Mouse (Mus musculus): ENCODE results near the gene Zfp652. TPM values are rescaled to one million over a fixed set of nuclear protein-coding genes. Genes with fewer than 3 reads are reported as not detected.

Gene Zfp652
- 20.4 and 21.7 TPM in 2 replicates for polyA plus RNA-seq (2012; rRNA removed)

DNA sequence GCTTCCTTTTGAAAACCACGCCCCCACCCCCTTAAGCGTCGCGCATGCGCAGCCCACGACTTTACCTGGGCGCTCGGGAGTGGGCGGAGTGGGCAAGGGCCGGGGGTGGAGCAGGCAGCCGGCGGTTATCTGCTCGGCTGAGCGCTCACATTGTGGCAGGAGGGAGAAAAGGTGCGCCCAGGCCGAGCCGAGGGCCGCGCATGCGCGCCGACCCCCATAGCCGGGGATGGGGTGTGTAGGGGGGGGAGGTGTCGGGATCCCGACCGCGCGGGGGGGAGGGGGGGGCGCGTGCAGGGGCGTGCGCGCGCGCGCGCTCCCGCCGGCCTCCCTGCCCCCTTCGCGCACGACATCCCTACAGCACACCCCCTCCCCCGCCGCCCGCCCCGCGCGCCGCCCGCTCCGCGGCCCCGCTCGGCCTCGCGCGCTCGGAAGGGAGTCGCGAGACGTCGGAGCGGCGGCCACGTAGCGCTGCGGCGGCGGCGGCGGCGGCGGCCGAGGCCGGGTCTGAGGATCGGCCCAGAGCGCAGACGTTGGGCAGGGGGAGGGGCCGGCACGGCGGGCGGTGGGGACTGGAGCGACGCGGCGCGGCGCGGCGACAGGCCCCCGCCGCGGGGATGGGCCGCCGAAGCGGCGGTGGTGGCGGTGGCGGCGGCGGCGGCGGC lies at the start of gene Zfp652:
Gene Zfp652 (plus strand): TSS at position 111 of the 662 bp plus-strand sequence.

DNA sequence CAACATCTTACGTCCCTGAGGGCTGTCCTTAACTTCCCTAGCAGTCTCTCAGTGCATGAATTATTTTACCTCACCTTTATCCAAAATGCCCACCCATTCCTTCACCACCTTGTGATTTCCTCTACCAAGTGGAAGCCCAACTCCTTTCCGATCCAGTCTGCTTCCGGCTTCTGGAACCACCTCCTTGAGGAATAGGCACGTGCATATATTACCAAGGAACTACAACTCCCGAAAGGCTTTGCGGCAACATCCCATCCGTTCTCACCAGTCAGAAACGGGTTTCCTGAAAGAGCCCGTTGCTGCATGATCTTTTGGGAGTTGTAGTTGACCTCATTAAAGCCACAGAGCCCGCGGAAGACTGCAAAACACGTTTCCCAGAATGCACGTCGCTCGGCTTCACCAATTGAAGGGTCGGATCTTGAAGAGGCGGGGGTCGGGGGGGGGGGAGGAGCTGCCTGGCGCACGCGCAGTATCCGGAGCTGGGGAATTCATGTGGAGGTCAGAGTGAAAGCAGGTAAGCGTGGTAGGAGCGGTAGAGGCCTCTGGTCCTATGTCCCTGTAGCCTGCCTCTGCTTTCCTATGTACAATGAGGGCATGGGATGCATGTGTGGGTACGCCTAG lies 45.8 kb upstream of the Zfp652 start, which contains the start of gene Phb:
Gene Phb (plus strand): TSS at position 429 of the 621 bp plus-strand sequence.

DNA sequence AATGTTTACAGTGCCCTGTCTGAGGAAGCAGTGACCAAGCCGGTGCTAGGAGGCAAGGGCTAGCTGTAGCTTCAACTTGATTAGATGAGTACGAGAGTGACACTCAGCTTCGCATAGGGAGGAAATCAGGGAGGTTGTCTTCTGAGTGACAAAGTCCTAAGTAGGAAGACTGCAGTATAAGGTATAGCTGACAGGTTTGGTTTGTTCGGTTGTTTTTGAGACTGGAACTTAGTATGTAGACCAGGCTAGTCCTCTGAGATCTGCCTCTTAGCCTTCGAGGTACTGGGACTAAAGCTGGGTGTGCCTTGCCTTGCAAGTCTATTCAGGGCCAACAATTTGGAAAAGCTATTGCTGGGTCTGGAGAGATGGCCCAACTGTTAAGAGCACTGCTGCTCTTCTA lies 10.8 kb downstream of the Zfp652 start, which contains the start of gene B130006D01Rik:
Gene B130006D01Rik (plus strand): TSS at position 301 of the 400 bp plus-strand sequence.

DNA sequence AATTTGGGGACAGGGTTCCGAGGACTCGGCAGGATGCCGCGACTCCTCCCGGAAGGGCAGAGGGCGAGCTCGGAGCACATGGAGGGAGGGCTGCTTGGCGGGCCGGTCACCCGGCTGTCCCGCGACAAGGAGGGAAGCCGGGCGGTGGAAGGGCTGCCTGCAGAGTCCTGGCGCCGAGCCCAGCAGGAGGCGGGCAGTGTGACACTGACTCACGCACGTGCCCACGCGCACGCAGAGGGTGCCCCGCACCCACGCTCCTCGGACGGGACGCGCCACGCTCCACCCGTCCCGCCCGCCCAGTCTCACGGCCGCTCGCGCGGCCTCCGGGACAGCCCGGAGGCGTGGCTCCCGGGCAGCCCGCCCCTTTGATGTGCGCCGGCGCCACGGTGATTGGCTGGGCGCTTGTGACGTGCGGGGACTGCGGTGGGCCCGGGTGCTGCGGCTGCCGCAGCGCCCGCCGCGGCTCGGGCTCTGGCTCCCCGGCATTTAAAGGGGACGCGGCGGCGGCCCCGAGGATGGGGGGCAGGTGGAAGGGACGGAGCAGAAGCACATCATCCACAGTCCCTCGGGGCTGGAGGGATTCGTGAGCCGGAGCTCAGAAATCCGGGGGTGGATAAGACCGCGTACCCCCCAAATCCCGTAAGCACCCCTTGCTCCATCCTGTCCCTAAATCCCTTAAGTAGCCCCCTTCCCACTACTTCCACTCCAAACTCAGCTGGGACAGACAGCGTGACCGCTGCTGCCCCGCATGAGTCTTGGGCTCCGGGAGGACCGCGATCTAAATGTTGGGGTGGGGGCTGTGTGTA lies 111.8 kb downstream of the Zfp652 start, which contains the start of gene Phospho1:
Gene Phospho1 (plus strand): TSS at position 429 of the 806 bp plus-strand sequence.

DNA sequence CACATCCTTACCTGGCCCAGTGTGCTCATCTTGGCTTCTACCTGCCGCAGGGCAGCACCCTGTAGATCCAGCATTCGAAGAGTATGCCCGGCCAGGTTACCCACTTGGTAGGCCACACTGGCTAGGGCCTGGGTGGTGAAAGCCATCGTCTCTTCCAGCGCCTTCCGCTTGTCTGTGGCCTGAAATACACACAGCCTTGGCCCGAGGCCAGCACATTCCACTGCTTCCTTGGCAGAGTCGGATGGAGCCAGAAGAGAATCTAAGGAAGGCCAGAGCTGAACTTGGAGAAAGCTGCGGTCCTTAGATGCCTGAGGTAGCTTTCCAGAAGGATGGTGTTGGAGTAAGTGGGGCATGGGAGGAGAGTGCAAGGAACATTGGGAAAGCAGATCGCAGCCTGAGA lies 124.6 kb downstream of the Zfp652 start, which contains the start of gene Gngt2:
Gene Gngt2 (plus strand): TSS at position 158 of the 400 bp plus-strand sequence.

DNA sequence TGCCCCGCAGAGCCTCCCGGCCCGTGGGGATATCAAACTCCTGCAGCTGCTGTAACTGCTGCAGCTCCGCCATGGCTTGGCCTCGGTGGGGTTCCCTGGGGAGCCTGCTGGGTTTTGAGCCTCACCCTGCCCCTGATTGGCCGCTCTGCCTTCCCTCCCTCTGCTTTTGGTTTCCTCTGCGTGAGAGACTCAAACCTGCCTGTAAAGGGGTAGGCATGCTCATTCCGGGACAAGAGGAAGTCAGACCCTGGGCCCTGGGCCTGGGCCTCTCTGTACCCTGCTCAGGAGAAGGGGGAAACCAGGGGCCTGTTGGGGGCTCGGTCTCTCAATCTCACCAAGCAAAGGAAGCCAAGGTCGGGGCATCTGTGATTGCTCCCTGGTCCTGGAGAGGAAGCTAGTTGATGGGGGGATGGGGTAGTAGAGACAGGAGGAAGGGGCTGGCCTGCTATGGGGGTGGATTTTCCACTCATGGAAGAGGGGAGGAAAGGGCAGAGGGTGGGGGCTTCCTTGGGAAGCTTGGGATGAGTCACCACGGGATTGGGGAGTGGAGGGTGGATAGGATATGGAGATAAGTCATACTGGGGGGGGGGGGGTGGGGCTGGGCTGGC lies 129.7 kb downstream of the Zfp652 start, which contains the start of gene Abi3:
Gene Abi3 (minus strand): TSS at position 403 of the 608 bp plus-strand sequence.

Other genes with a start within 250 kb of the Zfp652 start
- gene Nxph3, start 198.1 kb upstream of the Zfp652 start, polyA plus RNA-seq (2012; rRNA removed) = 27.4 and 29.1 TPM in 2 replicates
- 7.5 and 16.1 TPM in 2 replicates for gene Ngfr, start 124.9 kb upstream of the Zfp652 start, polyA plus RNA-seq (2012; rRNA removed)
- 260 and 280 TPM in 2 replicates for gene Phb, start 45.7 kb upstream of the Zfp652 start, polyA plus RNA-seq (2012; rRNA removed)
- gene B130006D01Rik, start 10.9 kb downstream of the Zfp652 start, polyA plus RNA-seq (2012; rRNA removed) = 0.26 and 0.32 TPM in 2 replicates
- gene Phospho1, start 111.8 kb downstream of the Zfp652 start, polyA plus RNA-seq (2012; rRNA removed) = 1.9 and 6.5 TPM in 2 replicates
- gene Gngt2, start 124.5 kb downstream of the Zfp652 start, polyA plus RNA-seq (2012; rRNA removed) = 2.4 TPM in 2 replicates
- gene Abi3, start 129.8 kb downstream of the Zfp652 start, polyA plus RNA-seq (2012; rRNA removed) = 1.6 and 2.0 TPM in 2 replicates
- not detected in 2 replicates for gene B4galnt2, start 202.2 kb downstream of the Zfp652 start, polyA plus RNA-seq (2012; rRNA removed)

All from central nervous system, embryonic 18 days (tissue).